Comparison of ENCODE assay signal across 12 mouse cellular contexts in the genomic region with DNA sequence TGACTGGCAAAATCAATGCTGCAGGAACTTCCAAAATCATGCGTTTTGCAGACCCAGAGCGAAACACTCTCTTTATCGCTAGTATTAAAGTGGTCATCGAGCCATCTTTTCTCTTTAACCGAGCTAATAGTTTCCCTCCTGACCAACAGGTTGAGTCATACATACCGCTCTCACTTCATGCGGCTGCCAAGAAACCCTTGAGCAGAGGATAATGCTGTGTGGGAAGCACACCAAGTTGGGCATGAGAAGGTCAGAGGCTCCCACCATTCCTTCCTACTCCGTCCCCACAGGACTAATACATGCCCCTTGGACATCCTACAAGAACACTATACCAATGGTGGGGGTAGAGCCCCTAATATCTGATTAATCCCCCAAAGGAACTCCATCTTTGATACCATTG.
DNase-seq lines count a peak whose midpoint lies in the region.
"Had no signal": no experiment of that assay in that cellular context is flagged by ENCODE, and none has a peak within 500 bp of the region (broad histone marks: within the 10 kb centered on the region; RNA-seq: fewer than 3 reads in every experiment).

No protein-coding gene starts in this region.

- peak; percentile 18 for DNase-seq in adrenal gland, postnatal 14 days
- no peak for DNase-seq in adrenal gland, adult 18-20 months (ENCODE audit: low spot score in 2 of 2)
- peak; percentile 37 to 44 for DNase-seq in heart, postnatal 10 days
- no peak for DNase-seq in heart, postnatal 36 days
- peak; percentile 8 for DNase-seq in lung, postnatal 36 days
- DNase-seq in lung, postnatal 4 days = no peak
- DNase-seq in left cerebral cortex, postnatal 10 days (ENCODE audit: extremely low spot score in 1 of 2, low spot score in 2 of 2) = no peak
- DNase-seq: cerebellum, adult 2 months; cerebellum, postnatal 10 days; gastrocnemius, adult 2 months; gastrocnemius, postnatal 25 days; kidney, adult 8-10 months had no signal

- intact Hi-C loops in heart, postnatal 10 days (cut with DNase I) = no loop called here
- intact Hi-C loops in heart, postnatal 36 days (cut with DNase I) = no loop called here
- intact Hi-C loops in left cerebral cortex, postnatal 10 days (cut with DNase I) = no loop called here

Comparison
In these comparisons a context has a peak if more than half of its experiments do, and no peak if none do; other contexts are left out.
1. DNase-seq: peak in adrenal gland, postnatal 14 days (single experiment), heart, postnatal 10 days (2 of 2) and lung, postnatal 36 days (single experiment); none in adrenal gland, adult 18-20 months (0 of 2), heart, postnatal 36 days (0 of 2), lung, postnatal 4 days (0 of 2) and left cerebral cortex, postnatal 10 days (0 of 2).